8 mouse cellular contexts compared by ENCODE assay signal in genomic region chr11:69087597-69087996, GRCm38 (mm10). TPM values are rescaled to one million over a fixed set of nuclear protein-coding genes. Genes with fewer than 3 reads are reported as not detected.
DNase-seq lines count a peak whose midpoint lies in the region; ATAC-seq and TF ChIP-seq lines count a peak whose summit lies in the region.

No protein-coding gene starts in this region.

- peak overlapping the region; percentile 98 for H3K27ac ChIP-seq in cerebellum, adult 2 months (ENCODE audit: insufficient read depth, low read length)
- H3K27ac ChIP-seq in liver, embryonic 13.5 days: peak overlapping the region; percentile 94; the same call in 1 of the 2 replicates

- H3K4me1 ChIP-seq in cerebellum, adult 2 months (ENCODE audit: control insufficient read depth, insufficient read depth, low read length): peaks cover 10% of the 10 kb centered on the region
- H3K4me1 ChIP-seq in liver, embryonic 13.5 days (replicated peaks): peaks cover 45% of the 10 kb centered on the region

- TF ChIP-seq POLR2A in cerebellum, adult 2 months (IDR thresholded peaks at IDR 0.05; ENCODE audit: borderline replicate concordance, insufficient read depth, low read length): no peak

- no peaks in the 10 kb centered on the region for H3K9me3 ChIP-seq in liver, embryonic 13.5 days (replicated peaks)

- no peaks in the 10 kb centered on the region for H3K27me3 ChIP-seq in cerebellum, adult 2 months (ENCODE audit: control insufficient read depth, insufficient read depth, low read length)
- no peaks in the 10 kb centered on the region for H3K27me3 ChIP-seq in liver, embryonic 13.5 days

- H3K36me3 ChIP-seq in liver, embryonic 13.5 days: peaks cover 30% of the 10 kb centered on the region

- H3K4me3 ChIP-seq in cerebellum, adult 2 months (replicated peaks; ENCODE audit: insufficient read depth, low read depth, low read length): no peak overlapping the region
- H3K4me3 ChIP-seq in liver, embryonic 13.5 days (replicated peaks): peak overlapping the region; percentile 99; the same call in 1 of the 2 replicates

- DNase-seq in cerebellum, adult 2 months: peak; percentile 7 to 21
- DNase-seq in cerebellum, adult 8-10 months: no peak
- DNase-seq in right cerebral cortex, postnatal 25 days: peak; percentile 5
- no peak for DNase-seq in right cerebral cortex, postnatal 36 days (ENCODE audit: low spot score in 2 of 2)
- DNase-seq in liver, embryonic 13.5 days: no peak
- no peak for DNase-seq in retina, embryonic 14.5 days (ENCODE audit: low spot score)
- DNase-seq in spleen, adult 18-20 months: no peak
- no peak for DNase-seq in left cerebral cortex, adult 9 months (ENCODE audit: low spot score in 2 of 2)

- H3K9ac ChIP-seq in liver, embryonic 13.5 days: 0 out of 2 replicates have a peak overlapping the region, but pooled peaks have one; percentile 19

- 67% methylated on average over 2 of the region's 2 CpGs for WGBS in cerebellum, adult 2 months
- 58% methylated on average over 2 of the region's 2 CpGs for WGBS in liver, embryonic 13.5 days (ENCODE audit: insufficient replicate concordance)

- no peak for ATAC-seq in liver, embryonic 13.5 days (ENCODE audit: low read depth)

- H3K4me2 ChIP-seq in liver, embryonic 13.5 days: peak overlapping the region; percentile 98

- no peak for TF ChIP-seq CTCF in cerebellum, adult 2 months (IDR thresholded peaks at IDR 0.05; ENCODE audit: borderline replicate concordance, insufficient read depth, low read depth, low read length)

RNA-seq across cellular contexts. Expression of gene Vamp2, which starts 0.7 kb away (rescaled TPM):
- 672 and 700 TPM in 2 replicates for polyA plus RNA-seq in cerebellum, adult 2 months (2012; rRNA removed)
- polyA plus RNA-seq in liver, embryonic 13.5 days (2015; fragmentation: Nextera tagmentation; extraction: Ambion mirVana): 12.5 and 15.9 TPM in 2 replicates

RNA-seq across cellular contexts. Expression of gene Per1, which starts 7.4 kb away (rescaled TPM):
- 34.4 and 37.2 TPM in 2 replicates for polyA plus RNA-seq in cerebellum, adult 2 months (2012; rRNA removed)
- 1.9 TPM in 2 replicates for polyA plus RNA-seq in liver, embryonic 13.5 days (2015; fragmentation: Nextera tagmentation; extraction: Ambion mirVana)

RNA-seq across cellular contexts. Expression of gene Tmem107, which starts 17.0 kb away (rescaled TPM):
- 13.4 and 15.8 TPM in 2 replicates for polyA plus RNA-seq in cerebellum, adult 2 months (2012; rRNA removed)
- 30.8 and 31.7 TPM in 2 replicates for polyA plus RNA-seq in liver, embryonic 13.5 days (2015; fragmentation: Nextera tagmentation; extraction: Ambion mirVana)

RNA-seq across cellular contexts. Expression of gene Borcs6, which starts 28.1 kb away (rescaled TPM):
- polyA plus RNA-seq in cerebellum, adult 2 months (2012; rRNA removed): 34.9 and 36.7 TPM in 2 replicates
- polyA plus RNA-seq in liver, embryonic 13.5 days (2015; fragmentation: Nextera tagmentation; extraction: Ambion mirVana): 3.5 TPM in 2 replicates

RNA-seq across cellular contexts. Expression of gene Hes7, which starts 32.6 kb away (rescaled TPM):
- polyA plus RNA-seq in cerebellum, adult 2 months (2012; rRNA removed): 0.44 and 0.59 TPM in 2 replicates
- 0.17 and 0.18 TPM in 2 replicates for polyA plus RNA-seq in liver, embryonic 13.5 days (2015; fragmentation: Nextera tagmentation; extraction: Ambion mirVana)

Comparison
In these comparisons a context has a peak if more than half of its experiments do, and no peak if none do; other contexts are left out.
1. DNase-seq: peak in cerebellum, adult 2 months (2 of 2) and right cerebral cortex, postnatal 25 days (single experiment); none in cerebellum, adult 8-10 months (single experiment), right cerebral cortex, postnatal 36 days (0 of 2), liver, embryonic 13.5 days (single experiment), retina, embryonic 14.5 days (single experiment), spleen, adult 18-20 months (0 of 2) and left cerebral cortex, adult 9 months (0 of 2).
2. RNA of gene Vamp2, which starts 0.7 kb away (polyA plus RNA-seq): 672 to 700 TPM in cerebellum, adult 2 months; 12.5 to 15.9 TPM in liver, embryonic 13.5 days; every median in the first group is over 10 times any median in the second.
3. RNA of gene Per1, which starts 7.4 kb away (polyA plus RNA-seq): 34.4 to 37.2 TPM in cerebellum, adult 2 months; 1.9 TPM in liver, embryonic 13.5 days; every median in the first group is over 10 times any median in the second.